Comparison of ENCODE assay signal across 18 mouse cellular contexts in the genomic region with DNA sequence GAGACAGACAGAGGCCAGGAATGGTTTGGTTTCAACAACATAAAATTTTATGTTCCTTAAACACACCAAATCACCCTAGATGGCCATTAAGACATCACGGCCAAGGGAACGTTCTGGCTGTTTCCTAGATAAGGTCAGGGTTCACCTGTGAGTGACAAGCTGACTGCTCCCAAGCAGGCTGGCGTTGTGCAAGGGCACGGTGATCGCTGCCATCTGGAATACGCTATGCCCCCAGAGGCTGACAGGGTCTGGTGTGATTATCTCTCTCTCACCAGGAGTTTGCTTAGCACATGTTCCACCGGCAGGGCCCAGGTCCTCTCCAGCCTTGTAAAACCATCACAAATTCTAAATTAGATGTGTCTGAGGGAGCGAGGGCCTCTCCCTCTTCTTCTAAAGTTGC.
"Had no signal": no experiment of that assay in that cellular context is flagged by ENCODE, and none has a peak within 500 bp of the region (broad histone marks: within the 10 kb centered on the region; RNA-seq: fewer than 3 reads in every experiment).

No protein-coding gene starts in this region.

- DNase-seq: kidney, postnatal 10 days; layer of hippocampus, adult 9-11 months; layer of hippocampus, postnatal 36 days; liver; liver, embryonic 13.5 days; liver, postnatal 0 days; lung, postnatal 14 days; right cerebral cortex, postnatal 14 days; thymus, adult 2 months; thymus, postnatal 25 days had no signal

- H3K27ac ChIP-seq: limb, embryonic 12.5 days; liver, embryonic 13.5 days; lung, embryonic 15.5 days; macrophage; midbrain, embryonic 12.5 days; neural tube, embryonic 13.5 days; stomach, embryonic 15.5 days had no signal

- ATAC-seq: liver, postnatal 0 days; midbrain, embryonic 16.5 days had no signal

- H3K27me3 ChIP-seq: liver, embryonic 13.5 days; lung, embryonic 15.5 days; midbrain, embryonic 12.5 days; stomach, embryonic 15.5 days had no signal

- H3K4me3 ChIP-seq: limb, embryonic 12.5 days; liver, embryonic 13.5 days; lung, embryonic 15.5 days; megakaryocyte, embryonic 14.5 days; midbrain, embryonic 12.5 days; neural tube, embryonic 13.5 days; stomach, embryonic 15.5 days had no signal

- H3K4me2 ChIP-seq: limb, embryonic 12.5 days; liver, embryonic 13.5 days; lung, embryonic 15.5 days; midbrain, embryonic 12.5 days; neural tube, embryonic 13.5 days; stomach, embryonic 15.5 days had no signal

- H3K9ac ChIP-seq: limb, embryonic 12.5 days; liver, embryonic 13.5 days; liver, postnatal 0 days; lung, embryonic 15.5 days; midbrain, embryonic 12.5 days; neural tube, embryonic 13.5 days; stomach, embryonic 15.5 days had no signal

- H3K36me3 ChIP-seq: limb, embryonic 12.5 days; liver, embryonic 13.5 days; lung, embryonic 15.5 days; midbrain, embryonic 12.5 days; neural tube, embryonic 13.5 days; stomach, embryonic 15.5 days had no signal

- H3K9me3 ChIP-seq: limb, embryonic 12.5 days; liver, embryonic 13.5 days; lung, embryonic 15.5 days; megakaryocyte, embryonic 14.5 days; midbrain, embryonic 12.5 days; neural tube, embryonic 13.5 days; stomach, embryonic 15.5 days had no signal

- H3K4me1 ChIP-seq: liver, embryonic 13.5 days; lung, embryonic 15.5 days; midbrain, embryonic 12.5 days; stomach, embryonic 15.5 days had no signal
